Mouse (Mus musculus) stomach, postnatal 0 days (tissue): ENCODE results near the gene Dhx40. TPM values are rescaled to one million over a fixed set of nuclear protein-coding genes. Genes with fewer than 3 reads are reported as not detected.
"Not testable (repeated sequence)": the region's sequence is repeated elsewhere in the genome, so short reads cannot be mapped to it uniquely, and the experiment has no call there.

Experiments used
- ATAC-seq: fragments of 200-750 bp; cut with Nextera tagmentation; 2 replicates; pipeline ENCODE4 v1.8.0; 2017; ENCODE audit not compliant: low FRiP score, low TSS enrichment
- DNase-seq: peaks from one replicate; pipeline ENCODE4 v3.0.0-alpha.2; 2016; ENCODE audit warnings: low spot score
- H3K27ac ChIP-seq: fragments of 300-500 bp; sonication (generic); replicated peaks from 2 replicates; pipeline ENCODE4 v1.5.1; 2014; ENCODE audit warnings: mild to moderate bottlenecking, control low read depth
- H3K27me3 ChIP-seq: fragments of 300-500 bp; sonication (generic); 2 replicates; pipeline ENCODE4 v1.6.1; 2014; ENCODE audit warnings: low read length; ENCODE audit not compliant: control insufficient read depth, insufficient read depth
- H3K36me3 ChIP-seq: fragments of 300-500 bp; sonication (generic); 2 replicates; pipeline ENCODE4 v1.6.1; 2014; ENCODE audit warnings: low read length, mixed read lengths; ENCODE audit not compliant: control insufficient read depth, insufficient read depth
- H3K4me1 ChIP-seq: fragments of 300-500 bp; sonication (generic); replicated peaks from 2 replicates; pipeline ENCODE4 v1.6.1; 2014; ENCODE audit warnings: antibody characterized with exemption; ENCODE audit not compliant: control insufficient read depth, insufficient read depth
- H3K4me2 ChIP-seq: fragments of 300-500 bp; sonication (generic); replicated peaks from 2 replicates; pipeline ENCODE4 v1.6.1; 2014; ENCODE audit warnings: low read depth, mild to moderate bottlenecking, control low read depth, moderate library complexity
- H3K4me3 ChIP-seq: fragments of 300-500 bp; sonication (generic); 2 replicates; pipeline ENCODE4 v1.5.1; 2014; ENCODE audit warnings: low read depth, low read length, control low read depth
- H3K9ac ChIP-seq: fragments of 300-500 bp; sonication (generic); 2 replicates; pipeline ENCODE4 v1.6.1; 2014; ENCODE audit warnings: mild to moderate bottlenecking, low read length, control low read depth, mixed read lengths
- H3K9me3 ChIP-seq: fragments of 300-500 bp; sonication (generic); 2 replicates; pipeline ENCODE4 v1.6.1; 2016; ENCODE audit warnings: low read length; ENCODE audit not compliant: control insufficient read depth
- CTCF ChIP-seq: IDR thresholded peaks from 2 replicates; pipeline ENCODE4 v1.5.1; 2016; ENCODE audit warnings: antibody characterized with exemption, low read depth, mild to moderate bottlenecking, moderate library complexity
- EP300 ChIP-seq: optimal IDR thresholded peaks from 2 replicates; pipeline ENCODE3; 2016; ENCODE audit warnings: antibody characterized with exemption
- WGBS: fragments of 180-500 bp; shearing (Covaris S2); extraction: QIAGEN DNeasy Blood & Tissue Kit; methylation state at CpG from one replicate; pipeline ENCODE4 v1.1.7; 2014; 5-methylcytosine and 5-hydroxymethylcytosine counted together
- polyA plus RNA-seq: library from polyadenylated mRNA; unstranded; fragments of >200 nt; fragmentation: Nextera tagmentation; extraction: Ambion mirVana; gene quantifications from 2 replicates; pipeline ENCODE4 v1.2.1, GENCODE M21; 2015

The Dhx40 gene
- polyA plus RNA-seq, 1 experiment from 2014 or later = 13.1 TPM

GRCm38 (mm10) chr11:86824433-86824832 is 16.9 kb upstream of the Dhx40 start:
- Histone ChIP-seq H3K27me3 (no peaks in the 10 kb centered on the region), H3K27ac (no peak overlapping the region), H3K4me2 (no peak overlapping the region), H3K36me3 (no peaks in the 10 kb centered on the region), H3K9me3 (no peaks in the 10 kb centered on the region), H3K9ac (no peak overlapping the region), H3K4me1 (no peaks in the 10 kb centered on the region), H3K4me3 (no peak overlapping the region)
- 93% methylated on average over 6 of the region's 7 CpGs for WGBS
- no peak for TF ChIP-seq CTCF
- no peak for TF ChIP-seq EP300
- no peak for DNase-seq
- ATAC-seq = no peak

DNA sequence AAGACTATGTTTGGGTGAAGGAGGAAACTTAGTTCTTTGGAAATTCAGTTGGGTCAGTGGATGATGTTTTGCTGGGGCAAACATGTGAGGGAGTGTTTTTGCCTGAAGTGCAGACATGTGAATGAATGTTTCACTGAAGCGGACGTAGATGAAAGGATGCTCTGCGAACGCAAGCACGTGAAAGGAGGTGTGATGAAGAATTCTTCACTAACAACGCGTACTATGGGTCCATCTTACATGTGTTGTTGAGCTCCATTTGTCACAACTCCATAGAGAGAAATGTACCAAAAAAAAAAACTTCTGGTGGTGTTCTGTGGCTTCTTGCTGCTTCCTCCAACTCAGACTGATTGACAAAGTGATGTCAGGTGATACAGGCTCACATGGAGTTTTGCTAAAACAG is 15.0 kb upstream of the Dhx40 start:
- TF ChIP-seq EP300 (no peak), CTCF (no peak)
- no peak overlapping the region for H3K9ac ChIP-seq
- H3K36me3 ChIP-seq = no peaks in the 10 kb centered on the region
- no peak for DNase-seq
- no peak for ATAC-seq
- no peak overlapping the region for H3K27ac ChIP-seq
- 89% methylated on average over 7 of the region's 7 CpGs for WGBS
- H3K9me3 ChIP-seq = no peaks in the 10 kb centered on the region
- no peak overlapping the region for H3K4me3 ChIP-seq
- H3K4me1 ChIP-seq = no peaks in the 10 kb centered on the region
- no peaks in the 10 kb centered on the region for H3K27me3 ChIP-seq
- no peak overlapping the region for H3K4me2 ChIP-seq

GRCm38 (mm10) chr11:86819536-86819935 is 12.0 kb upstream of the Dhx40 start:
- no peak overlapping the region for H3K4me3 ChIP-seq
- no peaks in the 10 kb centered on the region for H3K9me3 ChIP-seq
- ATAC-seq (no peak), DNase-seq (no peak)
- H3K27ac ChIP-seq = no peak overlapping the region
- WGBS = 69% methylated on average over 8 of the region's 8 CpGs
- H3K9ac ChIP-seq = no peak overlapping the region
- H3K4me1 ChIP-seq = no peaks in the 10 kb centered on the region
- TF ChIP-seq CTCF = no peak
- TF ChIP-seq EP300 = no peak
- no peaks in the 10 kb centered on the region for H3K27me3 ChIP-seq
- no peak overlapping the region for H3K4me2 ChIP-seq
- H3K36me3 ChIP-seq = no peaks in the 10 kb centered on the region

DNA sequence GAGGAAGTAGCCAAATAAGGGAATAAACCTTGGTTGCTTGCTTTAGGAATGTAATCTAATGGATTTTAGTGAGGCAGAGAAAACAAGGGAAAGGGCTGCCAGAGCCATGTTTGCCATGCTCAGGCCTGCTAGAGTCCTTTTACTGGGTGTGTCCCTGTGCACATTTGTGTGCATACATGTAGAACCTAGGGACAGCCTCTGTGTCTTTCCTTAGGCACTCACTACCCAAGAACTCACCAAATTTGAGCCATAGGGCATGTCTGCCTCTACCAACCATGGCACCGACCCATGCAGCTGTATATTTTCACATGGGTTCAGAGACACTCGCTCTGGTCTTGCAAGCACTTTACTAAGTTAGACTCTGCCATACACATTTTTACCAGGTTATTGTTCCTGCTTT is 11.4 kb upstream of the Dhx40 start:
- H3K27me3 ChIP-seq = no peaks in the 10 kb centered on the region
- no peak overlapping the region for H3K4me3 ChIP-seq
- ATAC-seq (peak; percentile 57; the same call in 1 of the 2 replicates), DNase-seq (no peak)
- H3K4me2 ChIP-seq = no peak overlapping the region
- no peaks in the 10 kb centered on the region for H3K9me3 ChIP-seq
- no peak overlapping the region for H3K27ac ChIP-seq
- no peak overlapping the region for H3K9ac ChIP-seq
- 88% methylated on average over 2 of the region's 2 CpGs for WGBS
- TF ChIP-seq CTCF = no peak
- TF ChIP-seq EP300 = no peak
- no peaks in the 10 kb centered on the region for H3K4me1 ChIP-seq
- no peaks in the 10 kb centered on the region for H3K36me3 ChIP-seq

DNA sequence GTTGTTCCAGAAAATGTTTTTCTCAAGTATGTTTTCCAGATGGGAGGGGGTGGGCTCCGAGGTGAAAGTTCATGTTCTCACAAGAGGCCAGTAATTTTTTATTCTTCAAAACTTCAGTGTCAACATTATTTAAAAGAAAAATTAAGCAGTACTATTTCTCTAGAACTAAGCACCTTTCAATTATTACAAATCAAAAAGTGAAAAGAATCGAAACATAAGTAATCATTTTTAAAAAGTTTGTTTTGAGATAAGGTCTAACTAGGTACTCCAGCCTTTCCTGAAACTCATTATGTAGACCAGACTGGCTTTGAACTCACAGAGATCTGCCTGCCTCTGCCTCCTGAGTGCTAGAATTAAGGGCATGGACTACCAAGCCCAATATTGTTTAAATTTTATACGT is 8.7 kb upstream of the Dhx40 start:
- not testable (repeated sequence) for H3K27ac ChIP-seq, H3K9ac ChIP-seq, ATAC-seq, H3K4me3 ChIP-seq, DNase-seq, H3K27me3 ChIP-seq, H3K4me2 ChIP-seq, H3K4me1 ChIP-seq, H3K36me3 ChIP-seq, H3K9me3 ChIP-seq
- 79% methylated on average over 3 of the region's 3 CpGs for WGBS

DNA sequence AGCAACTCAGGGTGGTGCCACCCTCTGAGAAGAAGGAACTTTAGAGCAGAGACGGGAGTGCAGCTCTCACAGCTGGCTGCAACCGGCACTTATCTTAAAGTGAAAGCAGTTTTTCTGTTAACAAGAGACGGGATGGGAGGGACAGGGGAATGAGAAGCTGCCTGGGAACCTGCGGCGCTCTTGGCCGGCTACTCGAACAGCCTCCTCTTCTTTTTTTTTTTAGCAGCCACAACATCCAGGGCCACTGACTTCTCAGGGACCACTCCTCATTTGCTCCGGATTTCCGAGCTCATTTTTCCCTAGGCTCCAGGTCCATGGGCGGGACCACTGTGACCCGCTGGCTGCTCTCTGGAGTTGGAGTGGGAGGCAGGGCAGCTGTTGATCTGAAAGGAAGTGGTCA is 6.9 kb upstream of the Dhx40 start:
- not testable (repeated sequence) for H3K4me2 ChIP-seq, H3K27ac ChIP-seq, DNase-seq, H3K9ac ChIP-seq, ATAC-seq, H3K4me1 ChIP-seq, H3K4me3 ChIP-seq, H3K9me3 ChIP-seq, H3K27me3 ChIP-seq, H3K36me3 ChIP-seq
- WGBS = 0% methylated on average over 2 of the region's 11 CpGs

DNA sequence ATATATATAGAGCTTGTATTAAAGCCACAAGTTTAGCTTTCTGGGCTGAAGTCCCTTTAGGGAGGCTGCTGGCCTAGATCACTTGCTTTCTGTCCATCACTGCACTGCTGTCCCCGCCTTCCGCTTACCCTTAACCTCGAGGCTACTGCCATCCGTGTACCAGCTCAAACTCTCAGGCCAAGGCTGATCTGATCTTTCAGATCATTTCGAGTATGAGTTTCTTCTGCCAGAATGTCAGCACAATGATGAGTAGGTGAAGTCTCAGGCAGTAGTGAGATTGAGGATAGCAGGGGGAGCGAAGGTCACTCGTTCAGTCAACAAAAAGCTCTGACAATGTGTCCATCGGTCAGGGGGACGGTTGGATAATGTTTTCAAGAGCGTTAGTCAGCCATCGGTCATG is 5.7 kb upstream of the Dhx40 start:
- not testable (repeated sequence) for ATAC-seq, H3K27me3 ChIP-seq, H3K9ac ChIP-seq, H3K4me1 ChIP-seq, H3K36me3 ChIP-seq, H3K9me3 ChIP-seq, DNase-seq, H3K4me2 ChIP-seq, H3K4me3 ChIP-seq, H3K27ac ChIP-seq
- 58% methylated on average over 5 of the region's 11 CpGs for WGBS
